In the genomic region with DNA sequence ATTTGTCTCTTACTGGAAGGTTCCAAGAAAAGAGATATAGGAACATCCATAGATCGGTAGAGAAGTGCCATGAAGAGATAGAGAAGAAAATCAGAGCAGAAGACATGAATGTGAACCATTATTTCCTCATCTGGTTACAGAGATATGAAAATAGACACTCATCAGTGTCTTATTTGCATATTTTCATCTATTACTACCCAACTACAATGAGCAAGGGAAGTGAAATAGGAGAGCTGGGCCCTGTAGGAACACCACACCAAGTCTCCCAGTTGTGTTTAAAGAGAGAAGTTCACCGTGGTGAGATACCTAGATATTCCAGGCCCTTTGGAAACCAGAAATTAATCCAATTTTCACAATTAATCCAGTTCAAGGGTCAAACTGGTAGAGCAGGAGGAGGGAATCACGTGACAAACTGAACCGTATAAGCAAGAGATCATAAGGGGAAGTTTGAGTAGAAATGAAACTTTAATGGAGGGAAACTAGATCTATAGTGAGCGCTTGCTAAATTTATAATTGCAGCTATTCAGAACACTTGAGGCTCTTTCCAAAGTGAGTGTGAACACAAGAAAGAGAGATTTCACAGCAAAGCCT, we compare ENCODE assay signal across 36 mouse cellular contexts. TPM values are rescaled to one million over a fixed set of nuclear protein-coding genes. Genes with fewer than 3 reads are reported as not detected.
DNase-seq lines count a peak whose midpoint lies in the region; ATAC-seq and TF ChIP-seq lines count a peak whose summit lies in the region.
"Had no signal": no experiment of that assay in that cellular context is flagged by ENCODE, and none has a peak within 500 bp of the region (broad histone marks: within the 10 kb centered on the region; RNA-seq: fewer than 3 reads in every experiment).

No protein-coding gene starts in this region.

- TF ChIP-seq POLR2A in bone marrow macrophage, adult 2 months (IDR thresholded peaks at IDR 0.05; ENCODE audit: borderline replicate concordance, low read depth, low read length), result no peak

- peak; percentile 35 to 54 for DNase-seq in spleen, postnatal 36 days (ENCODE audit: low spot score in 2 of 2)
- DNase-seq in spleen, postnatal 4 days (ENCODE audit: low spot score in 2 of 2), result no peak
- no peak for DNase-seq in forebrain, postnatal 0 days
- DNase-seq in gastrocnemius, postnatal 4 days (ENCODE audit: low spot score in 2 of 2), result no peak
- no peak for DNase-seq in right cerebral cortex, postnatal 36 days (ENCODE audit: low spot score in 2 of 2)
- DNase-seq: adrenal gland, postnatal 14 days; cerebellum, adult 2 months; cerebellum, postnatal 14 days; gastrocnemius, postnatal 14 days; heart, adult 18-20 months; heart, postnatal 36 days; kidney, adult 9 months; kidney, postnatal 10 days; layer of hippocampus, adult 9-11 months; lung, postnatal 4 days; thymus, postnatal 14 days had no signal

- H3K27ac ChIP-seq in bone marrow macrophage, adult 2 months (ENCODE audit: insufficient read depth, low read depth, low read length), result peak overlapping the region; percentile 73
- no peak overlapping the region for H3K27ac ChIP-seq in forebrain, postnatal 0 days (ENCODE audit: low read depth, low read length)
- H3K27ac ChIP-seq: forebrain, embryonic 13.5 days; hindbrain, embryonic 14.5 days; liver, embryonic 15.5 days; midbrain, embryonic 10.5 days; midbrain, embryonic 15.5 days; stomach, embryonic 15.5 days had no signal

- H3K9ac ChIP-seq in forebrain, postnatal 0 days, result no peak overlapping the region
- H3K9ac ChIP-seq: forebrain, embryonic 13.5 days; hindbrain, embryonic 14.5 days; liver, embryonic 15.5 days; midbrain, embryonic 15.5 days; stomach, embryonic 15.5 days had no signal

- H3K4me1 ChIP-seq in bone marrow macrophage, adult 2 months (ENCODE audit: control insufficient read depth, insufficient read depth, low read length), result peaks cover 9% of the 10 kb centered on the region
- no peaks in the 10 kb centered on the region for H3K4me1 ChIP-seq in forebrain, postnatal 0 days (ENCODE audit: insufficient read depth)
- H3K4me1 ChIP-seq: forebrain, embryonic 13.5 days; liver, embryonic 15.5 days; midbrain, embryonic 10.5 days; midbrain, embryonic 15.5 days; stomach, embryonic 15.5 days had no signal

- H3K27me3 ChIP-seq in forebrain, postnatal 0 days (ENCODE audit: insufficient read depth, low read length), result no peaks in the 10 kb centered on the region
- H3K27me3 ChIP-seq: forebrain, embryonic 13.5 days; liver, embryonic 15.5 days; midbrain, embryonic 15.5 days; stomach, embryonic 15.5 days had no signal

- ATAC-seq in megakaryocyte progenitor cell, adult 5-6 weeks (replicated peaks; ENCODE audit: poor library complexity), result peak; percentile 58
- ATAC-seq in forebrain, postnatal 0 days, result no peak
- ATAC-seq: forebrain, embryonic 13.5 days; intestine, postnatal 0 days; midbrain, embryonic 15.5 days had no signal

- no peaks in the 10 kb centered on the region for H3K36me3 ChIP-seq in forebrain, postnatal 0 days (ENCODE audit: insufficient read depth)
- H3K36me3 ChIP-seq: liver, embryonic 15.5 days; midbrain, embryonic 10.5 days; midbrain, embryonic 15.5 days; stomach, embryonic 15.5 days had no signal

- H3K4me3 ChIP-seq in bone marrow macrophage, adult 2 months (ENCODE audit: insufficient read depth, low read length), result no peak overlapping the region
- H3K4me3 ChIP-seq in forebrain, postnatal 0 days (ENCODE audit: low read depth, low read length), result no peak overlapping the region
- H3K4me3 ChIP-seq: forebrain, embryonic 13.5 days; liver, embryonic 15.5 days; midbrain, embryonic 10.5 days; midbrain, embryonic 15.5 days; stomach, embryonic 15.5 days had no signal

- TF ChIP-seq CTCF in bone marrow macrophage, adult 2 months (IDR thresholded peaks at IDR 0.05; ENCODE audit: low read depth, low read length), result no peak
- no peak for TF ChIP-seq CTCF in forebrain, postnatal 0 days (IDR thresholded peaks at IDR 0.05; ENCODE audit: low read depth)

- no peaks in the 10 kb centered on the region for H3K9me3 ChIP-seq in forebrain, postnatal 0 days (ENCODE audit: low read length)
- H3K9me3 ChIP-seq: forebrain, embryonic 13.5 days; liver, embryonic 15.5 days; midbrain, embryonic 10.5 days; midbrain, embryonic 15.5 days; stomach, embryonic 15.5 days had no signal

- 93% methylated on average over 5 of the region's 5 CpGs for WGBS in forebrain, postnatal 0 days

- H3K4me2 ChIP-seq in forebrain, postnatal 0 days (ENCODE audit: low read depth), result no peak overlapping the region
- H3K4me2 ChIP-seq: forebrain, embryonic 13.5 days; heart, embryonic 11.5 days; hindbrain, embryonic 14.5 days; liver, embryonic 15.5 days; midbrain, embryonic 15.5 days; stomach, embryonic 15.5 days had no signal

RNA-seq across cellular contexts. Expression of gene Atp6v1g3, which starts 6.0 kb away (rescaled TPM):
- polyA plus RNA-seq in bone marrow macrophage, adult 2 months (2012; ENCODE audit: insufficient read depth, insufficient read length, missing spikeins), result not detected in 2 replicates
- total RNA-seq in megakaryocyte progenitor cell, adult 5-6 weeks (2015), result not detected in 2 replicates
- not detected in 2 replicates for total RNA-seq in megakaryocyte progenitor cell, adult 5-6 weeks (2017)
- total RNA-seq in forebrain, postnatal 0 days (2014; rRNA removed), result not detected in 2 replicates
- polyA plus RNA-seq in forebrain, postnatal 0 days (2015; fragmentation: Nextera tagmentation; extraction: Ambion mirVana), result not detected in 2 replicates
- not detected for total RNA-seq in gastrocnemius, postnatal 4 days (2021)
- total RNA-seq: adrenal gland, postnatal 14 days; gastrocnemius, postnatal 14 days; heart, adult 18-20 months; heart, postnatal 36 days; left cerebral cortex, adult 18-20 months; left cerebral cortex, postnatal 14 days; liver, adult 2 months had no signal
- polyA plus RNA-seq: brain, embryonic 14.5 days; C2C12; cerebellum, adult 2 months; embryonic facial prominence, embryonic 11.5 days; forebrain, embryonic 13.5 days; heart, embryonic 11.5 days; heart, embryonic 16.5 days; hindbrain, embryonic 14.5 days; intestine, postnatal 0 days; liver, adult 2 months; liver, embryonic 15.5 days; lung, embryonic 16.5 days; midbrain, embryonic 10.5 days; midbrain, embryonic 15.5 days; neural tube, embryonic 11.5 days; stomach, embryonic 15.5 days; urinary bladder, adult 2 months had no signal

Comparison
In these comparisons a context has a peak if more than half of its experiments do, and no peak if none do; other contexts are left out.
1. DNase-seq: peak in spleen, postnatal 36 days (2 of 2); none in spleen, postnatal 4 days (0 of 2), forebrain, postnatal 0 days (single experiment), gastrocnemius, postnatal 4 days (0 of 2) and right cerebral cortex, postnatal 36 days (0 of 2).